Mouse (Mus musculus): Measurements from ENCODE around the gene Bub1.
A peak's percentile ranks its signal among the peaks of the same experiment; 100 is the strongest.

Gene Bub1

GRCm38 (mm10) chr2:127831401-127832102, at the start of gene Bub1:
TSS of gene Bub1 (minus strand) at chr2:127831865.
- DNase-seq (ENCODE audit: low read depth), result peak; percentile 92

- DNase-seq (ENCODE audit: low read depth), result no peak
Observed at GRCm38 (mm10) chr2:127881063-127881462, 49.4 kb upstream of the Bub1 start.

GRCm38 (mm10) chr2:127864381-127864780, 32.7 kb upstream of the Bub1 start:
- no peak for DNase-seq (ENCODE audit: low read depth)

GRCm38 (mm10) chr2:127854332-127854991, 22.8 kb upstream of the Bub1 start:
- peak; percentile 34 for DNase-seq (ENCODE audit: low read depth)

- DNase-seq (ENCODE audit: low read depth), result no peak
Observed at GRCm38 (mm10) chr2:127850371-127850770, 18.7 kb upstream of the Bub1 start.

- DNase-seq (ENCODE audit: low read depth), result peak; percentile 42
Observed at GRCm38 (mm10) chr2:127846571-127846970, 14.9 kb upstream of the Bub1 start.

- no peak for DNase-seq (ENCODE audit: low read depth)
Observed at GRCm38 (mm10) chr2:127846008-127846407, 14.3 kb upstream of the Bub1 start.

- DNase-seq (ENCODE audit: low read depth), result peak; percentile 77
Observed at GRCm38 (mm10) chr2:127845346-127845982, 13.8 kb upstream of the Bub1 start.

- DNase-seq (ENCODE audit: low read depth), result no peak
Observed at GRCm38 (mm10) chr2:127842421-127842820, 10.8 kb upstream of the Bub1 start.

GRCm38 (mm10) chr2:127841402-127841801, 9.7 kb upstream of the Bub1 start:
- no peak for DNase-seq (ENCODE audit: low read depth)

- DNase-seq (ENCODE audit: low read depth), result no peak
Observed at GRCm38 (mm10) chr2:127839425-127839824, 7.8 kb upstream of the Bub1 start.

GRCm38 (mm10) chr2:127838576-127838975, 6.9 kb upstream of the Bub1 start, which contains the start of gene Acoxl:
TSS of gene Acoxl (plus strand) at chr2:127838876.
- no peak for DNase-seq (ENCODE audit: low read depth)

- peak; percentile 85 for DNase-seq (ENCODE audit: low read depth)
Observed at GRCm38 (mm10) chr2:127832833-127833190, 1.1 kb upstream of the Bub1 start.

GRCm38 (mm10) chr2:127832103-127832832, 603 bp upstream of the Bub1 start:
- DNase-seq (ENCODE audit: low read depth), result no peak

GRCm38 (mm10) chr2:127791919-127792603, 39.6 kb downstream of the Bub1 start, which contains the start of gene Mtln:
TSS of gene Mtln (minus strand) at chr2:127792488.
- peak; percentile 93 for DNase-seq (ENCODE audit: low read depth)

- peak; percentile 4 for DNase-seq (ENCODE audit: low read depth)
Observed at GRCm38 (mm10) chr2:127789651-127790270, 41.9 kb downstream of the Bub1 start.

GRCm38 (mm10) chr2:127789138-127789537, 42.5 kb downstream of the Bub1 start:
- no peak for DNase-seq (ENCODE audit: low read depth)

- DNase-seq (ENCODE audit: low read depth), result peak; percentile 84
Observed at GRCm38 (mm10) chr2:127788440-127789116, 43.1 kb downstream of the Bub1 start, which contains the start of gene Nphp1. TSS of gene Nphp1 (minus strand) at chr2:127788897.

GRCm38 (mm10) chr2:127787226-127787625, 44.4 kb downstream of the Bub1 start:
- peak; percentile 6 for DNase-seq (ENCODE audit: low read depth)

- no peak for DNase-seq (ENCODE audit: low read depth)
Observed at GRCm38 (mm10) chr2:127778451-127778850, 53.2 kb downstream of the Bub1 start.

- no peak for DNase-seq (ENCODE audit: low read depth)
Observed at GRCm38 (mm10) chr2:127775013-127775412, 56.7 kb downstream of the Bub1 start.
